Mouse (Mus musculus) skeletal muscle tissue, adult 2 months (tissue): ENCODE measurements around the gene Mycl.
A peak's percentile ranks its signal among the peaks of the same experiment; 100 is the strongest.

ENCODE experiments used
- DNase-seq: peaks from one replicate; pipeline ENCODE4 v3.0.0-alpha.2; 2012; ENCODE audit warnings: low read depth, low spot score

Mycl gene

DNA sequence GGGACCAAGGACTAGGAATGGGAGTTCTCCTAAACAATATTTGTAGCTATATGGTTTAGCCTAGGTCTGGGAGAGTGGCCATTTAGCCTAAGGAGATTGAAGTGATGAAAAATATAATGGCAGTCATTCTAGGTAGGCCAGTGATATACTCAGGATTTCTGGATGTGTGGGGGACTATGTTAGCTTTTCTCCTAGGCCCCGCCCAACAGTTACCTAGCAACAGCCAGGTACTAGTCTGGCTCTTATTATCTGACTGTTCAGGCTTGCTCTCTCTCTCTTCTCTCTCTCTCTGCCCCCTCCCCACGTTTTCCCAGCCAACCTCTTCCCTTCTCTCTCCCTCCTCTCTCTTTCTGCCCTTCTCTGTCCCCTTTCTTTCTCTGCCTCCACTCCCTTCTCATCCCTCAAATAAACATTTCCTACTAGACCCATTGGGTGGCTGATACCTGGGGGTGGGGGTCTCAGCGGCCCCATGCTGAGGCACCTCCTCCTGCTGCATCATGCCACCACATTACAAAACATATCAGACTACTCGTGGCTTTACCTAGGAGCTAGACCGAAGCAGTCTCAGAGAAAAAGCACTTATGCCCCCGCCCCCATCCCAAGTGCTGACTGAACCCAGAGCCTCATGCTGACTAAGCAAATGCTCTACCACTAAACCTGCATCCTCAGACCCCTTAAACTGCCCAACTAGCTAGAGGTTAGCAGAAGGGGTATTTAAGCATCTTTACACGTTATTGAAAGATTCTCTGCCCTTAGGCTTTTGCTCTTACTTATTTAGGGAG is 19.2 kb downstream of the Mycl start:
- DNase-seq = no peak

DNA sequence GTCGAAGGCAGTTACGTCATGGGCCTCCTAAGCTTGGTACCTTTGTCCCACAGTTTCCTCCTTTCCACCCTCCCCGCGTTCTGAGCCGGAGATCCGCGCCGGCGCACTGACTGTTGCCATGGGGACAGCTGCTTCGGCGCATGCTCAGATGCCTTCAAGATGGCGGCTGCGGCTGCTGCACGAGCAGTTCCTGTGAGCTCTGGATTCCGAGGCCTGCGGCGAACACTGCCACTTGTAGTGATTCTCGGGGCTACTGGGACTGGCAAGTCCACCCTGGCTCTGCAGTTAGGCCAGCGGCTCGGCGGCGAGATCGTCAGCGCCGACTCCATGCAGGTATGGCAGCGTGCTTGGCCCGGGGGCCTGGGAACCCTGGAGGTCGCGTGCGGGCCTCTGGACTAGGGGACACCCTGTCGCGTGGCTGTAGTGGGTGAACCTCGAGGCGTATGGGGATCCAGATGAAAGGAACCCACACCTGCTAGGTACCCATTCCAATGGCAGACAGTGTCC is 21.1 kb downstream of the Mycl start, which contains the start of gene Trit1:
Gene Trit1 (plus strand): TSS at position 147 of the 507 bp plus-strand sequence.
- DNase-seq = peak; percentile 88

GRCm38 (mm10) chr4:123021591-123021990 is 26.1 kb downstream of the Mycl start:
- DNase-seq = no peak

DNA sequence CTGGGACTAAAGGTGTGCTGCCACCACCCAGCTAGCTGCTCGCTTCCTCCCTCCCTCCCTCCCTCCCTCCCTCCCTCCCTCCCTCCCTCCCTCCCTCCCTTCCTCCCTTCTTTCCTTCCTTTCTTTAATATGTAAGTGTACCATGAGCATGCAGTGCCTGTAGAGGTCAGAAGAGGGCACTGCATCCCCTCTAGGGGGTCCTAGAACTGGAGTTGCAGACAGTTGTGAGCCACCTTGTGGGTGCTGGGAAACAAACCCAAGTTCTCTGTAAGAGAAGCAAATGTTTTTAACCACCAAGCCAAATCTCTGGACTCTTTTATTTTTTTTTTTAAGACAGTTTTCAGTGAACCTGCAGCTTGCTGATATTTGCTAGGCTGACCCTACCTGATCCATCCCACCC is 27.4 kb downstream of the Mycl start:
- DNase-seq = no peak

- DNase-seq = no peak
Measured at GRCm38 (mm10) chr4:123025418-123025817, 30.0 kb downstream of the Mycl start.

GRCm38 (mm10) chr4:123026161-123026560 is 30.7 kb downstream of the Mycl start:
- peak; percentile 13 for DNase-seq

- DNase-seq = no peak
Measured at GRCm38 (mm10) chr4:123026597-123026996, 31.1 kb downstream of the Mycl start.

DNA sequence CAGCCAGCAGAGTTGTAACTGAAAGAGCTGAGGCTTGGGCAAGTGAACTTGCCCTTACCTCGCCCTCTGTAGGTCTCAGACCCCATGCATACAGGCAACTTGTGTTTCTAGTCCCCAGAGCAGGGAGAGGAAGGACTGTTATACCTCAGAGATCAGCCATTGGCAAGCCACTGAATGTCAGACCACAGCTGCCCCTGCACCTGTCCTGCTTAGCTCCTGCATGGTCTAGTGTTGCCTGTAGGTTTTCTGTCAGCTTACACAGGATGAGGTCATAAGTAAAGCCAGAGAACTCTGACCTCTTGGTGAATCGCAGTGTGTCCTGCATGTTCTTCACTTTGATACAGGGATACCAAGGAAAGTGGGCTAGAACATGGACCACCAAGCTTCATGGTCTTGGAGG is 39.4 kb downstream of the Mycl start:
- DNase-seq = peak; percentile 18

GRCm38 (mm10) chr4:123035636-123036035 is 40.2 kb downstream of the Mycl start:
- no peak for DNase-seq

DNA sequence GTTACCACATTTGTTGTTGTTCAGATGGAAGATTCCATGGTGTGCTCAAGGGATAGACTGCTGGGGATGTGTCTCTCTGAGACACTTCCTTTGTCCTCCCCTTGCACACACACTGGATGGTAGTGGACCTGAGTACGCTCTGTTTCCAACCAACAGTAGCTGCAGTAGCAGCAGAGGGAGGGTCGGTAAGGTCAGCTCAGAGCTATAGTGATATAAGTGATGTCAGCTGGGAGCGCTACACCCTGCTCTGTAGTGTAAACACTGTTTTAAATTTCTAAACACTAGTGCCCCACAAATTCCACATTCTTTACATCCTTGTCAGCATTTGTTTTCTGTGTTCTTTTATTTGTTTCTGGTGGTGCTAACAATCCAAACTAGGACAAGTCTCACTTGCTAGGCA is 41.3 kb downstream of the Mycl start:
- no peak for DNase-seq

GRCm38 (mm10) chr4:123041131-123041530 is 45.7 kb downstream of the Mycl start:
- no peak for DNase-seq

GRCm38 (mm10) chr4:123043858-123044257 is 48.4 kb downstream of the Mycl start:
- DNase-seq = no peak

DNA sequence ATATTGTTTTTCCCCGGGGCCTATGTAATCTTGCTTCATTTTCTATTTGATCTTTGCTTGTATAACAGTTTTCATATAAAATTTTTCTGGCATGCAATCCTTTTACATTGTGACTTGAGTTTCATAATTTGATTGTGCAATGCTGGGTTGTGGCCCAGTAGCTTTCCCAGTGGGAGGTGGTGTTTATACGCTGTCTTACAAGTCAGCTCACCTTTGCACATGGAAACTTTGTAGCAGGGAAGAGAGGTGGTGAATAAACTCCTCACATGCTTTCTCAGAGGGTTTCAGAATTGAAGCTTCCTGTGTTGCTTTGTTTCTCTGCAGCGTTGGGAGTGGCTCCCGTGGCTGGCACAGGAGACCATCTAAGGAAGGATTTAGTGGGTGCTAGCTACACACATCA is 49.4 kb downstream of the Mycl start:
- DNase-seq = no peak

GRCm38 (mm10) chr4:123046300-123046699 is 50.8 kb downstream of the Mycl start:
- DNase-seq = no peak

DNA sequence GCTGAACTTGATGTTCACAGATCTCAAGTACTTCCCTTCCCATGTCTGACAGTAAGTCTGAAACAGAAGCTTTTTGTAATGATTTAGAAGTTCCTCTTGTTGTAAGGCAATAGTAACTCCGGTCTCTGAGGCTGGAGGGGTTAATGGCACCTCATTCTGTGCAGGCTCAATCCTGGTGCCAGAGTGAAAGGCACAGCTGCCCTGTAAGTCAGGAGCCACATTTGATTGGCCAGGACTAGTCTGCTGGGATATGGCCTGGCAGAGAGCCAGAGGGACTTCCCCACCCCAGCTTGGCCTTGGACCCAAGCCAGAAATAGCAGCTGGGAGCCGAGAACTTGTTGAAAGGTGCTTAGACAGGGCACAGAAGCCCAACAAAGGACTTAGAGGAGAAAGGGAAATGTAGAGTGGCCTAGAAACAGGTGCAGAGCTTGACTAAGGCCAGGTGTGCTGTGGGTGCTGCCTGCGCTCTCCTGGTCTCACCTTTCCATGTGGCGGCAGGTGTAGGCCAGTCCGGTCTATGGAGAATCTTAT is 55.3 kb downstream of the Mycl start:
- DNase-seq = peak; percentile 89
